Mouse (Mus musculus): ENCODE data around the gene Dok1. TPM values are rescaled to one million over a fixed set of nuclear protein-coding genes. Genes with fewer than 3 reads are reported as not detected.

Gene Dok1
- 3.1 and 3.4 TPM in 2 replicates for polyA plus RNA-seq (2015; fragmentation: Nextera tagmentation; extraction: Ambion mirVana)

DNA sequence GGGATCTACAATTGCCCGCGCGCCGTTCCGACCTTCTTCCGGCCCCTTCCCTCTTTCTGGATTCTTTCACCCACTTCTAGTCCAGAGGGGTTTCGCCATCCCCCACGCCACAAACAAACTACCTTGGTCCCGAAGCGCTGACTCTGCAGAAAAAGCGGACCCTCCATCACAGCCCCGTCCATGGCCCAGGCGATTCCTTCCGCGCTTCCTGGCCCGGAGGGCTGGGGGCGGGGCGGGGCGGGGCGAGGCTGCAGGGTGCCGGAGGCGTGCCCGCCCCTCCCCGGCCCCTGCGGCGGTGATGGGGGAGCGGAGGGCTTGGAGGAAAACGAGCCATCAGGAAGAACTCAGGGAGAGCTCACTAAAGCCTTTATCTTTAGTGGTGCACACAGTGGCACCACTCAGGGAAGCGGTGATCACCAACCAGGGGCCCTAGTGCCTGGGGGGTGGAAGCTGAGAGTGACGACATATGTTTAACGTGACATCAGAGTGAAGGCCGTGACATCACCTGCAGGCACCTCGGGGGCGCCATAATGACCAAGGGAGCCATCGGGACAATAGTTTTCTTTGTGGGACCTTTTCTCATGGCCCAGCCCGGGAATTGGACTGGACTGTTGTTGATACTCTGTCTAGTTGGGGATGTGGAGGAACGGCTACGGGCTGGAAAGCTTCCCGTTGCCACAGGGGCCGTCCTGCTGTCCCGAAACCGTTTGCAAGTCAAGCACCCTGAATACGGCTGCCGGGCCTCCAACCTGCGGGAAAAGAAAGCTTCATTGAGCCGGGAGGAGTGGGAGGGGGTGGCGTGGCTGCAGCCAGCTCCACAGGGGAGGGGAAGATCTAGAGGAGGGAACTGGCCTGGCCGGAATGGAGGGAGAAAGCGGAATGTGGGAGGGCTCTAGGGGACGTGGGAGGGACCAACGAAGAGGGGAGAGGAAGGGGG is at the start of gene Dok1, which contains the start of gene Loxl3:
Gene Dok1 (minus strand): TSS at position 223 of the 937 bp plus-strand sequence.
Gene Loxl3 (plus strand): TSS at position 925 of the 937 bp plus-strand sequence.
- peak within 1 kb of the TSS; percentile 94 for H3K4me2 ChIP-seq (replicated peaks)
- peaks cover 26% of the 10 kb centered on the region; the same call in 1 of the 2 replicates for H3K27me3 ChIP-seq
- H3K36me3 ChIP-seq: no peaks in the 10 kb centered on the region
- H3K9ac ChIP-seq (replicated peaks): peak within 1 kb of the TSS; percentile 51
- ATAC-seq (replicated peaks): peak; percentile 70
- peak within 1 kb of the TSS; percentile 52 for H3K27ac ChIP-seq (replicated peaks)
- no peaks in the 10 kb centered on the region for H3K9me3 ChIP-seq
- H3K4me3 ChIP-seq: peak within 1 kb of the TSS; percentile 55
- WGBS: under 1% methylated on average over 51 of the region's 51 CpGs
- H3K4me1 ChIP-seq: peaks cover 32% of the 10 kb centered on the region

DNA sequence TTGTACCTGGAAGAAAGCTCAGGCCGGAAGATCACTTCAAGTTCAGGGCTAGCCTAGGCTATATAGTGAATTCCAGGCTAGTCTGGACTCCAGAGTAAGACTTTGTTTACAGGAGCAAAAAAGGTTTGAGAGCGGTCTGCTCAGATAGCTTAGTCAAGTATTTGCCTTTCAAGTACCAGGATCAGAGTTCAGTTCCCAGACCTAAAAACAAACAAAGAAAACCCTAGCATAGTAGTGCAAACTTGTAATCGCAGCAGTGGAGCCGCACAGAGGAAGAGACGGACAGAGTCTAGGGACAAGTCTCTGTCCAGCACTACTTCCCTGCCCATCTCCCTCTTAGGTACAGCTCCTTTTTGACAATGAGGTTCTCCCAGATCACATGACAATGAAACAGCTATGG is 46.9 kb upstream of the Dok1 start:
- no peaks in the 10 kb centered on the region for H3K9me3 ChIP-seq
- H3K4me2 ChIP-seq (replicated peaks): no peak overlapping the region
- H3K36me3 ChIP-seq: peaks cover 10% of the 10 kb centered on the region
- H3K27me3 ChIP-seq: peaks cover 49% of the 10 kb centered on the region
- peaks cover 22% of the 10 kb centered on the region for H3K4me1 ChIP-seq
- no peak overlapping the region for H3K4me3 ChIP-seq
- WGBS: 97% methylated on average over 5 of the region's 5 CpGs
- H3K27ac ChIP-seq (replicated peaks): no peak overlapping the region
- no peak for ATAC-seq (replicated peaks)
- H3K9ac ChIP-seq (replicated peaks): no peak overlapping the region

DNA sequence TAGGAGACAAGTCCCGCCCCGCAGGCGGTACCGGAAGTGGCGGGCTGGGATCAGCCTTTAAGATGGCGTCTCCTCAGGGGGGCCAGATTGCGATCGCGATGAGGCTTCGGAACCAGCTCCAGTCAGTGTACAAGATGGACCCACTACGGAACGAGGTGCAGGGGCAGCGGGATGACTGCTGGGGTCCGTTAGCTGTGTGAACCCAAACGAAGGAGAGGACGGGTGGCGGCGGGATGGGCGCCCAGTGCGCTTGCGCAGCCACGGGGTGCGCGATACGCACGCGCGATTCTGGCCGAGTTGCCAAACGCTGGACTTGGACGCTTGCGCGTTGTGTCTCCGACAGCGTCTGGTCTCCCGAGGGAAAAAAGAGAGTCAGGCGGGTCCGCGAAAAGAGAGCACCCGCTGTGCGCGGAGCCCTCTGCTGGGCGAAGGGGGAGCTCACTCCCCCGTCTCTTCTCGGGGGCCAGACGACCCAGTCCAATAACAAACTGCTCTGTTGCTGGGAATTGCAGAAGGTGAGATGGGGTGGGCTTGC is 45.1 kb upstream of the Dok1 start:
- peaks cover 49% of the 10 kb centered on the region for H3K27me3 ChIP-seq

DNA sequence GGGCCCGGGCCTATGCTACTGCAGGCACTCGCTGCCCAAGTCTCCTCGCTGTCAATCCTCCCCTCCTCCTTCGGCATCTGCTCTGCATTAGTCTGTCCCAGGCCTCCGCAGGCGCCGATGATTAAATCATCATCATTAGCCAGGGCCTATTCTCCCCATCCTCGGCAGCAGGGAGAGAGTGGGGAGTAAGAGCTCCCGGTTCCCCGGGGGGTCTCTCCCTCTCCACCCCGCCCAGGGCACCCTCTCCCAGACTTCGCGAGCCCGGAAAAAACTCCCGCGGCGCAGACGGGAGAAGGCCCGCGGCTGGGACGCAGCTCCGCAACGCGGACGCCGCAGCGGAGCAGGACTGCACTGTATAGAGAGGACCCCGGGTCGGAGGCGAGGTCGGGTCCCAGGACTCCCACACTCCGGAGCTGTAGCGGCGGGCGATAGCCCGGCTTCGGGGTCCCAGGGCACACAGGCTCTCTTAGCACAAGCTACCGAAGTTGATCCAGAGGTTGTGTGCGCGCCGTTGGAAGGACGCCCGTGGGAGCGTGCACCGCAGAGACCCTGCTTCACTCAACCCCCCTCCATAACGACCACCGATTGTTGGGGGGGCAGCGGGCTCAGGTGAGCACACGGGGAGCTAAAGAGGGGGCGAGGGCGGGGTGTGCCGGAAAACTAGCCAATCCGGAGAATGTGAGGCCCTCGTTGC is 44.5 kb upstream of the Dok1 start, which contains the start of gene Pcgf1:
Gene Pcgf1 (plus strand): TSS at position 240 of the 694 bp plus-strand sequence.
- no peaks in the 10 kb centered on the region for H3K9me3 ChIP-seq
- peak within 1 kb of the TSS; percentile 80 for H3K4me3 ChIP-seq
- peak within 1 kb of the TSS; percentile 92 for H3K27ac ChIP-seq (replicated peaks)
- H3K9ac ChIP-seq (replicated peaks): peak within 1 kb of the TSS; percentile 83
- H3K4me2 ChIP-seq (replicated peaks): peak within 1 kb of the TSS; percentile 97
- H3K36me3 ChIP-seq: peaks cover 10% of the 10 kb centered on the region
- peak; percentile 78 for ATAC-seq (replicated peaks)
- peaks cover 47% of the 10 kb centered on the region for H3K27me3 ChIP-seq
- peaks cover 22% of the 10 kb centered on the region for H3K4me1 ChIP-seq
- under 1% methylated on average over 54 of the region's 54 CpGs for WGBS

More for the DNA sequence above, 45.1 kb upstream of the Dok1 start:
- H3K9me3 ChIP-seq: no peaks in the 10 kb centered on the region
- peak overlapping the region; percentile 83 for H3K9ac ChIP-seq (replicated peaks)
- WGBS: under 1% methylated on average over 46 of the region's 46 CpGs
- peak overlapping the region; percentile 80 for H3K4me3 ChIP-seq
- peaks cover 10% of the 10 kb centered on the region for H3K36me3 ChIP-seq
- H3K4me2 ChIP-seq (replicated peaks): peak overlapping the region; percentile 77
- peak; percentile 93 for ATAC-seq (replicated peaks)
- peaks cover 22% of the 10 kb centered on the region for H3K4me1 ChIP-seq
- H3K27ac ChIP-seq (replicated peaks): peak overlapping the region; percentile 92

DNA sequence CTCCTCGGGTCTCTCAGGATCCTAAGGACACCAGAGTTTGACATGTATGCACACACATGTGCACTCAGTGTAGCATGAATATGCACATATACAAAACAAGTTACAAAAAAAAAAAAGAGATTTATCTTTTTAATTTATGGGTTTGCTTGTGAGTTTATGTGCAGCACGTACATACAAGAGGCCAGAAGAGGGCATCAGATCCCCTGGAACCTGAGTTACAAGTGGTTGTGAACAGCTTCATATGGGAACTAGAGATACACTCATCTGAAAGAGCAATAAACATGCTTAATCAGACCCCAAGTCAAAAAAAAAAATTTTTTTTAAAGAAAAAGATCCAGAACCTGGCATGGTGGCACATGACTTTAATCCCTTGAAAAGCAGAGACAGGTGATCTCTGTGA is 41.7 kb upstream of the Dok1 start:
- ATAC-seq (replicated peaks): no peak
- Histone ChIP-seq H3K27me3 (peaks cover 65% of the 10 kb centered on the region), H3K9ac (replicated peaks) (no peak overlapping the region), H3K9me3 (no peaks in the 10 kb centered on the region), H3K27ac (replicated peaks) (no peak overlapping the region), H3K36me3 (no peaks in the 10 kb centered on the region), H3K4me2 (replicated peaks) (no peak overlapping the region), H3K4me3 (no peak overlapping the region), H3K4me1 (peaks cover 31% of the 10 kb centered on the region)
- 22% methylated on average over 2 of the region's 2 CpGs for WGBS

DNA sequence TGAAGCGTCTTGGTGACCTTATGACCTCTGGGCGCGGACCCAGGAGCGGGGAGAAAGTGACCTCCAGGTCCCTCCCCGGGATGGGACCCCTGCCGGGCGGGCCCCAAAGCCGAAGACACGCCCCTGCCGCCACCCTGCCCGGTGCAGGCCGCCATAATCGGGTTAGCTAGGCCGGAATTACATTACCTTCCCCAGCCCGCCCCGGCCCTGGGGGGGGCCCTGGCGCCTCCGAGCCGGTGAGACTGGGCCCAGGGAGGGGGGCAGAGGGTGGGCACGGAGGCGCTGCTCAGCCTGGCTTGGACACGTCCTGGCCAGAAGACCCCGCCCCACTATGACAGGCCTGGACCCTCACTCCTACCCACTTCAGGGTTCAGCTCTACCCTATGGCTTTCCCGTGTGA is 37.9 kb upstream of the Dok1 start:
- ATAC-seq (replicated peaks): no peak; the same call in 1 of the 2 replicates
- under 1% methylated on average over 23 of the region's 24 CpGs for WGBS
- Histone ChIP-seq H3K9me3 (no peaks in the 10 kb centered on the region), H3K27ac (replicated peaks) (no peak overlapping the region), H3K27me3 (peaks cover 95% of the 10 kb centered on the region), H3K9ac (replicated peaks) (no peak overlapping the region), H3K4me3 (no peak overlapping the region), H3K4me2 (replicated peaks) (no peak overlapping the region), H3K36me3 (no peaks in the 10 kb centered on the region), H3K4me1 (peaks cover 21% of the 10 kb centered on the region)

DNA sequence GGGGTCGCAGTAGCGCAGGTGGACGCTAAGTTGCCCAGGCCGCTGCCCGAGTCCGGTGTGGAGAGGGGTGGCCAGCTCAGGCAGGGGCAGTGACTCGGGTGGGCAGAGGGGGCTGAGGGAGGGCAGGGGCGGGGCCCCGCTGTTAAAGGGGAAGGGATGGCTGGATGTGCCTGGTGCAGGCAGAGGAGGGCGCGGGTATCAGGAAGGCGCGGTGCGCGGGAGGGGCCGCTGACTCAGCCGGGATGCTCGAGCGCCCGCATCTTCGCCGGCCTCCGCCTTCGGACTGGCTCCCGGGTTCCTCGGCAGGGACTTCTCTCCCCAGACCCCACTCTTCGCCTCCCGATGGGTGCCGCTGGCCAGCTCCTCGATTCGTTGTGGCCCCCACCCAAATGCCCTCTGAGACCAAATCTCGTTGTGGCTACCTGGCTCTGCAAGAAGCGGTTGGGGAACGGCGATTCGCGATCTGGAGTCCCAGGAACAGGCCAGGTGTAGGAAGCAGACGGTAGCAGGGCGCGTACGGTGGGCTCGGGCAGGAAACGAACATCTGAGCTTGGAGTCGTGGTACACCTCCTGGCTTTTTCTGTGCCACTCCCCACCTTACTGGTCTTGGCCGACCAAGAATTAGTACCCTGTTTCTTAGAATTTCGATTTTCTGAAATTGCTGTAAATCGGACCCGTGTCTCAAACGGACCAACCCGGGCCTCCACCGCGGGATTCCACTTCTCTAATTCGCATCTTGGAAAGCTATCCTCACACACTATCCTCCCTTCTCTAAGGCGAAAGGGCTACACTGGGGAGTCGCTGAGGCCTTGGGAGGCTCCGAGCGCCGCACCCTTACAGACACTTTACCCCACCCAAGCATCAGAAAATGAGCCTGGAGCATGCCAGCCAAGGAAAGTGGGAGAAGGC is 37.3 kb upstream of the Dok1 start:
- Histone ChIP-seq H3K4me1 (peaks cover 21% of the 10 kb centered on the region), H3K9me3 (no peaks in the 10 kb centered on the region), H3K36me3 (no peaks in the 10 kb centered on the region), H3K4me2 (replicated peaks) (no peak overlapping the region; the same call in 1 of the 2 replicates), H3K27me3 (peaks cover 95% of the 10 kb centered on the region), H3K9ac (replicated peaks) (no peak overlapping the region), H3K4me3 (no peak overlapping the region), H3K27ac (replicated peaks) (no peak overlapping the region)
- ATAC-seq (replicated peaks): no peak
- under 1% methylated on average over 58 of the region's 58 CpGs for WGBS

DNA sequence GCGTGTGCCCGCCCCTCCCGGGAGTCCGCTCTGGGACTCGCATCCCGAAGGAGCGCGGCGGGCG is 36.8 kb upstream of the Dok1 start, which contains the start of gene Tlx2:
Gene Tlx2 (minus strand): TSS at position 47 of the 64 bp plus-strand sequence.
- ATAC-seq (replicated peaks): no peak
- Histone ChIP-seq H3K4me1 (peaks cover 21% of the 10 kb centered on the region), H3K4me2 (replicated peaks) (no peak within 1 kb of the TSS; the same call in 1 of the 2 replicates), H3K36me3 (no peaks in the 10 kb centered on the region), H3K27me3 (peaks cover 95% of the 10 kb centered on the region), H3K9ac (replicated peaks) (no peak within 1 kb of the TSS), H3K27ac (replicated peaks) (no peak within 1 kb of the TSS), H3K9me3 (no peaks in the 10 kb centered on the region), H3K4me3 (peak within 1 kb of the TSS; percentile 11)
- 0% methylated on average over 10 of the region's 10 CpGs for WGBS

DNA sequence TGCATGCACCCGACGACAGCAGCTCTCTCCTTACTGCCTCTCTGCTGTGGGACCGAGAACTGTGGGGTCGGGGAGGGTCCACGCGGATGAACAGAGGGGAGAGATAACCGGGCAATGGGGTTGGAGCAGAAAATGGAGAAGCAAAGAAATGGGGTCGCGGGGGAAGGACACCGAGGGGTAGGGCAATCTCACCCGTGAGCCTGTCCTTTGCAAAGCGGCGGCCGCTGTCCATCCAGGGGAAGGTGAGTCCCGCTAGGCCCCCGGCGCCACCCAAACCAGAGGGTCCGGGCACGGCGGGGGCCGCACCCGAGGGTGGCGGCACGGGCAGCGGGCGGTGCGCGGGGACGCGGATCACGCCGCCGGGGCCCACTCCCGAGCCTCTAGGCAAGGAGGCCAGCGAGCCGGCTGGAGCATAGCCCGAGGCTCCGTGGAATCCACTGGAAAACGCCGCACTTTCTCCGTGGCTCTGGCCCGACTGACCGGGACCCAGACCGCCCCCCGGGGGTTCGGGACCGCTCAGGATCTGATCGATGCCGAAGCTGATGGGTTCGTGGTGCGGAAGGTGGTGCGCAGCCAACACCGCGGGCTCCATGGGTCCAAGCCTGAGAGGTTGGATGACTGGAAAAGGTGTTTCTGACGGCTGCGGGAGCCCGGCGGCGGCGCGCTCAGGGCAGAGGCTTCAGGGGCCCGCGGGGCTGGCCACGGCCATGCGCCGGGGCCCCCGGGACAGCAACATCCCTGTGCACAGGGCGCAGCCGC is 36.4 kb upstream of the Dok1 start:
- Histone ChIP-seq H3K9me3 (no peaks in the 10 kb centered on the region), H3K4me3 (peak overlapping the region; percentile 2; the same call in 1 of the 2 replicates), H3K27ac (replicated peaks) (no peak overlapping the region), H3K4me1 (peaks cover 21% of the 10 kb centered on the region), H3K36me3 (no peaks in the 10 kb centered on the region), H3K27me3 (peaks cover 95% of the 10 kb centered on the region), H3K9ac (replicated peaks) (no peak overlapping the region), H3K4me2 (replicated peaks) (no peak overlapping the region; the same call in 1 of the 2 replicates)
- 1% methylated on average over 67 of the region's 69 CpGs for WGBS
- peak; percentile 14; the same call in 1 of the 2 replicates for ATAC-seq (replicated peaks)

DNA sequence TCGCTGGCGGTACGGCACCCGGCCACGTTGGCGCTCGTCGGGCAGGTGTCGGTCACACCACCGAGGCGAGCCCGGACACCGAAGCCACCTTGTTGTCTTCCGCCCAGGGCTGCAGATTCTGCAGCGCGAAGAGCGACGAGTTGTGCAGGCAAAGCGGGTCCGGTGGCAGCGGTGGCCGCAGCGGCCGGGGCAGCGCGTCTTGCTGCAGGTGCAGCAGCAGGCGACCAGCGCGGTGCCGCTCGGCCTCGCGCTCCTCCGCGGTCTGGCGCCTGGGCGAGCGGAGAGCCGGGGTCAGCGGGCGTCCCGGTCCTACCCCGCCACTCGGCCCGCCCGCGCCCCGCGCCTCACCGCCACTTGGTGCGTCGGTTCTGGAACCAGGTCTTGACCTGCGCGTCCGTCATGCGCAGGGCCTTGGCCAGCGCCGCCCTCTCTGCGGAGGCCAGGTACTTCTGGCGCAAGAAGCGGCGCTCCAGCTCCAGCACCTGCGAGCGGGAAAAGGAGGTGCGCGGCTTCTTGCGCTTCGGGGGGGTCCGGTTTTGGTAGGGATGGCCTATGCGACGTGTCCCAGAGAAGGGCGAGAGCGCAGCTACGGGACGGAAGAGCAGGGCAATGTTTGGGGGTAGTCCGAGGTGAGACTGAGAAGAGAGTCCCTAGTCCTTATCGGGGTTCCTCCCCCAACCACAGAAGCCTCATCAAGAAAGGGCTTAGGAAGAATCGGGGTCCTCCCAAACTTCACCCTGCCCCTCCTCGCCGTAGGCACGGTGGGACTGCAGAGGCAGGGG is 35.6 kb upstream of the Dok1 start:
- no peak for ATAC-seq (replicated peaks)
- Histone ChIP-seq H3K36me3 (no peaks in the 10 kb centered on the region), H3K9me3 (no peaks in the 10 kb centered on the region), H3K4me3 (peak overlapping the region; percentile 11; the same call in 1 of the 2 replicates), H3K27me3 (peaks cover 95% of the 10 kb centered on the region), H3K27ac (replicated peaks) (no peak overlapping the region), H3K4me2 (replicated peaks) (no peak overlapping the region), H3K4me1 (peaks cover 21% of the 10 kb centered on the region), H3K9ac (replicated peaks) (no peak overlapping the region)
- WGBS: 1% methylated on average over 80 of the region's 81 CpGs

Data from forebrain, embryonic 15.5 days (tissue).